Mouse (Mus musculus) ES-Bruce4 (cell line): ENCODE data around the gene Twist2.

Experiments used
- CTCF ChIP-seq: IDR thresholded peaks from one replicate; pipeline ENCODE4 v1.8.1; 2011; ENCODE audit warnings: low read depth, low read length
- EP300 ChIP-seq: IDR thresholded peaks from 2 replicates; pipeline ENCODE4 v1.6.1; 2011; ENCODE audit warnings: low read depth, low read length; ENCODE audit not compliant: insufficient read depth

- TF ChIP-seq CTCF: no peak
- TF ChIP-seq EP300: no peak
Observed at GRCm38 (mm10) chr1:91839557-91839956, 38.3 kb downstream of the Twist2 start.
